Mouse (Mus musculus) midbrain, embryonic 15.5 days (tissue): ENCODE measurements around the gene Cfap20. TPM values are rescaled to one million over a fixed set of nuclear protein-coding genes. Genes with fewer than 3 reads are reported as not detected.

Experiments used
- ATAC-seq: fragments of 200-750 bp; cut with Nextera tagmentation; replicated peaks from 2 replicates; pipeline ENCODE4 v1.8.0; 2017; ENCODE audit warnings: moderate TSS enrichment
- H3K27ac ChIP-seq: fragments of 300-500 bp; sonication (generic); 2 replicates; pipeline ENCODE4 v1.5.1; 2015; ENCODE audit warnings: mild to moderate bottlenecking, inconsistent platforms
- H3K27me3 ChIP-seq: fragments of 300-500 bp; sonication (generic); replicated peaks from 2 replicates; pipeline ENCODE4 v1.6.1; 2015; ENCODE audit warnings: inconsistent platforms
- H3K36me3 ChIP-seq: fragments of 300-500 bp; sonication (generic); replicated peaks from 2 replicates; pipeline ENCODE4 v1.6.1; 2015; ENCODE audit warnings: inconsistent platforms
- H3K4me1 ChIP-seq: fragments of 300-500 bp; sonication (generic); 2 replicates; pipeline ENCODE4 v1.6.1; 2015; ENCODE audit warnings: inconsistent platforms
- H3K4me2 ChIP-seq: fragments of 300-500 bp; sonication (generic); 2 replicates; pipeline ENCODE4 v1.6.1; 2015; ENCODE audit warnings: inconsistent platforms, mild to moderate bottlenecking, moderate library complexity
- H3K4me3 ChIP-seq: fragments of 300-500 bp; sonication (generic); 2 replicates; pipeline ENCODE4 v1.5.1; 2015; ENCODE audit warnings: mild to moderate bottlenecking, inconsistent platforms
- H3K9ac ChIP-seq: fragments of 300-500 bp; sonication (generic); 2 replicates; pipeline ENCODE4 v1.6.1; 2015; ENCODE audit warnings: mild to moderate bottlenecking, inconsistent platforms
- H3K9me3 ChIP-seq: fragments of 300-500 bp; sonication (generic); 2 replicates; pipeline ENCODE4 v1.6.1; 2016; ENCODE audit warnings: inconsistent platforms
- WGBS: fragments of 180-500 bp; shearing (Covaris S2); methylation state at CpG from one replicate; pipeline ENCODE4 v1.1.7; 2015; ENCODE audit warnings: mixed read lengths; 5-methylcytosine and 5-hydroxymethylcytosine counted together
- polyA plus RNA-seq: library from polyadenylated mRNA; unstranded; fragments of >200 nt; fragmentation: Nextera tagmentation; extraction: Ambion mirVana; gene quantifications from 2 replicates; pipeline ENCODE4 v1.2.1, GENCODE M21; 2015

Gene Cfap20
- 120 and 121 TPM in 2 replicates for polyA plus RNA-seq

DNA sequence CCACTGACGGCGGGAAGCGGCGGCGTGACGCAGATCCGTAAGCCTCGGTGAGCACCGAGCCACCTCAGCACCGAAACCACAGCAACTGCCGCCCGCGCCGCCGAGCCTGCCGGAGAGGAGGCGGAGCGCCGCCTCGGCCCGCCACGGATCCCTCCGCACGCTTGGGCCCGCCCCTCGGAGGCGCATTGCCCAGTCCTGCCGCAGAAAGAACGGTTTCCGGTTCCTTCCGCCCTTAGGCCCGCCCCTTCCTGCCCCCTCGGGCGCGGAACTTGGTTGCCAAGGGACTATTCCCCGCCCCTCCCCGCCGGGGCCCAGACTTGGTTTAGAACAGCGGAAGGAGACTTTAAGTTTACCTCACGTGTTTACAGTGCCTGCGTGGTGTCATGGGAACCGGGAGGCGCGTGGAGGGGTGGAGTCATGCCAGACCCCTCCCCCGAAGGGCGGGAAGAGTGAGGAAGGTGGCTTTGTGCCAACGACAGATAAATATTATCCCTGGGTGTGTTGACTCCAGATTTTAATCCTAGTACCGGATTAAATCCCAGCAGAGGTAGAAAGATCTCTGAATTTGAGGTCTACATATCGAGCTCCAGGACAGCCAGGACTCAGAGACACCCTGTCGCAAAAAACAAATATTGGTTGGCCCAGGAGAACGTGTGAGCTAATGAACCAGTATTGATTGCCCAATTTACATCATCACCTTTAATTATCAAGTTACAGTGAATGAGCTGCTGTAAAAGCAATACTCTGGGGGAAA lies at the start of gene Cfap20:
TSS of gene Cfap20 (minus strand) at position 184 of the 754 bp plus-strand sequence.
- Histone ChIP-seq H3K4me3 (peak within 1 kb of the TSS; percentile 72), H3K36me3 (no peaks in the 10 kb centered on the region), H3K9ac (peak within 1 kb of the TSS; percentile 80), H3K9me3 (no peaks in the 10 kb centered on the region), H3K4me2 (peak within 1 kb of the TSS; percentile 64), H3K27ac (peak within 1 kb of the TSS; percentile 90), H3K27me3 (no peaks in the 10 kb centered on the region), H3K4me1 (peaks cover 40% of the 10 kb centered on the region)
- peak; percentile 96 for ATAC-seq
- whole genome bisulfite sequencing, result under 1% methylated on average over 50 of the region's 51 CpGs

DNA sequence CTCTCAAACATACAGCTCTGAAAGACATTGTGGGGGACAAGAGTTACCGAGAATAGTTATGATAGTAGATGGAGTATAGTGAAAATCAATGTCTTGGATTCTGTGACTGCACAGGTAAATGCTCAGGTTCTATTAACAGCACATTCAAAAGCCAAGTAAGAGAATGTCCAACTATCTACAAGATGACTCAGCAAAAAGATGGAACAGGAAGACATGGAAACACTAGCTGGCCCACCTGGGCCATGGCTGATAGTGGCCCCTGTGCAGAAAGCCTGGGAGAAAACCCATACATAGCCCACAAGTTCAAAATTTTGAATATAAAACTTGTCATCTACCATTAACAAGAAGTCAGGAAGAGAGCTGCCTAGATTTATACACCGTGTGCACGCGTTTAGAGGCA lies 35.3 kb upstream of the Cfap20 start:
- Histone ChIP-seq H3K27me3 (no peaks in the 10 kb centered on the region), H3K4me3 (no peak overlapping the region), H3K9ac (no peak overlapping the region), H3K4me1 (no peaks in the 10 kb centered on the region), H3K36me3 (peaks cover 38% of the 10 kb centered on the region), H3K9me3 (no peaks in the 10 kb centered on the region), H3K27ac (no peak overlapping the region), H3K4me2 (no peak overlapping the region)
- no peak for ATAC-seq
- 93% methylated on average over 4 of the region's 4 CpGs for WGBS

DNA sequence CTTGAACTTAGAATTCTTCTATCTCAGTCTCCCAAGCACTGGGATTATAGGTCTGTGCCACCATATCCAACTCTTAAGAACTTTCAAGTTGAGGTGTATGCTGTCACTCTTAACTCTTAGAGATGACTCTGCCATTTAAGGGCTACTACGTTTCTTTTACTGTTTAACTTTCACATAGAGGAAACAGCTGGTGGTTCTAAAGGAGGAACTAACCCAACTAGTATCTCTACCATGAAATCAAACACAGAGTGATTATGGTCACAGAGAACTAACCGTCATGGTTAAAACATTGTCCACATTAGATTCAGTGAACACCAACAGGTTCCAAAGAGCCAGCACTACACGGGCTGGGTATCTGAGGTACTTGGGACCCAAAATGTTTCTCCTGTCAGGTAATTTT lies 34.3 kb upstream of the Cfap20 start:
- Histone ChIP-seq H3K4me2 (no peak overlapping the region), H3K9ac (no peak overlapping the region), H3K36me3 (peaks cover 33% of the 10 kb centered on the region), H3K4me3 (no peak overlapping the region), H3K4me1 (no peaks in the 10 kb centered on the region), H3K27me3 (no peaks in the 10 kb centered on the region), H3K9me3 (no peaks in the 10 kb centered on the region), H3K27ac (no peak overlapping the region)
- 94% methylated on average over 3 of the region's 3 CpGs for WGBS
- ATAC-seq, result no peak

DNA sequence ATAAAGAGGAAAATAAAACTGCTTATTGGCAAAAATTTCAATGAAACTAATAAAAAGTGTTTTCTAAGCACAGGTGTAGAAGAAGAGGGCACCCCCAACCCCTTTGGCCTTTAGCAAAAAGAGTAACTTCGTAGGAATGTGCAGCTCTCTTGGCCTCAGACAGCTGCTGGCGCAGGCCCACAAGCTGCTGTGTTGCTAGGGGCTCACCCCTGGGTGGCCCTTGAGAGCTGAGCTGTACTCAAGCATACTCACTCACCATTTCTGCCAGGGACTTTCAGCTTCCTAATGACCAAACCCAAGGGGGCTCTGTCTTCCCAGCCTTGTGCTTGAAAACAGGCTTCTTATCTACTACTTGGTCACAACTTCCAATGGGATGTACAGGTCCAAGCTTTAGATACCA lies 31.9 kb upstream of the Cfap20 start:
- peaks cover 24% of the 10 kb centered on the region; the same call in 1 of the 2 replicates for H3K36me3 ChIP-seq
- WGBS, result 84% methylated on average over 2 of the region's 2 CpGs

GRCm38 (mm10) chr8:95452518-95452917 lies 17.8 kb upstream of the Cfap20 start:
- H3K9me3 ChIP-seq, result no peaks in the 10 kb centered on the region

More for the DNA sequence above, 31.9 kb upstream of the Cfap20 start:
- ATAC-seq, result no peak
- Histone ChIP-seq H3K27me3 (no peaks in the 10 kb centered on the region), H3K4me3 (no peak overlapping the region), H3K27ac (no peak overlapping the region), H3K9ac (no peak overlapping the region), H3K4me2 (no peak overlapping the region), H3K4me1 (no peaks in the 10 kb centered on the region), H3K9me3 (no peaks in the 10 kb centered on the region)

GRCm38 (mm10) chr8:95450271-95450670 lies 15.6 kb upstream of the Cfap20 start:
- no peaks in the 10 kb centered on the region for H3K9me3 ChIP-seq
- no peak overlapping the region for H3K27ac ChIP-seq
- no peak for ATAC-seq
- H3K4me2 ChIP-seq, result no peak overlapping the region
- H3K27me3 ChIP-seq, result no peaks in the 10 kb centered on the region
- H3K36me3 ChIP-seq, result peaks cover 38% of the 10 kb centered on the region
- no peak overlapping the region for H3K4me3 ChIP-seq
- no peak overlapping the region for H3K9ac ChIP-seq
- 97% methylated on average over 5 of the region's 5 CpGs for whole genome bisulfite sequencing
- no peaks in the 10 kb centered on the region for H3K4me1 ChIP-seq

More at GRCm38 (mm10) chr8:95452518-95452917, 17.8 kb upstream of the Cfap20 start:
- H3K4me1 ChIP-seq, result no peaks in the 10 kb centered on the region
- no peak overlapping the region for H3K4me3 ChIP-seq
- no peak overlapping the region for H3K27ac ChIP-seq
- no peak overlapping the region for H3K9ac ChIP-seq
- 65% methylated on average over 8 of the region's 8 CpGs for WGBS
- no peak for ATAC-seq
- no peaks in the 10 kb centered on the region for H3K27me3 ChIP-seq
- H3K36me3 ChIP-seq, result peaks cover 52% of the 10 kb centered on the region
- no peak overlapping the region for H3K4me2 ChIP-seq

GRCm38 (mm10) chr8:95447661-95448060 lies 13.0 kb upstream of the Cfap20 start:
- no peak overlapping the region for H3K27ac ChIP-seq
- no peak overlapping the region for H3K4me2 ChIP-seq
- H3K9me3 ChIP-seq, result no peaks in the 10 kb centered on the region
- no peak overlapping the region for H3K9ac ChIP-seq
- H3K27me3 ChIP-seq, result no peaks in the 10 kb centered on the region
- ATAC-seq, result no peak
- H3K4me3 ChIP-seq, result no peak overlapping the region
- no peaks in the 10 kb centered on the region for H3K4me1 ChIP-seq
- 93% methylated on average over 7 of the region's 7 CpGs for WGBS
- H3K36me3 ChIP-seq, result peaks cover 19% of the 10 kb centered on the region

- no peak overlapping the region for H3K27ac ChIP-seq
- H3K9me3 ChIP-seq, result no peaks in the 10 kb centered on the region
- peaks cover 9% of the 10 kb centered on the region; the same call in 1 of the 2 replicates for H3K36me3 ChIP-seq
- no peak overlapping the region for H3K9ac ChIP-seq
- no peak for ATAC-seq
- no peak overlapping the region for H3K4me3 ChIP-seq
- H3K4me2 ChIP-seq, result no peak overlapping the region
- 88% methylated on average over 4 of the region's 4 CpGs for WGBS
- no peaks in the 10 kb centered on the region for H3K27me3 ChIP-seq
- H3K4me1 ChIP-seq, result no peaks in the 10 kb centered on the region
These were observed 10.4 kb upstream of the Cfap20 start for GRCm38 (mm10) chr8:95445042-95445441.

DNA sequence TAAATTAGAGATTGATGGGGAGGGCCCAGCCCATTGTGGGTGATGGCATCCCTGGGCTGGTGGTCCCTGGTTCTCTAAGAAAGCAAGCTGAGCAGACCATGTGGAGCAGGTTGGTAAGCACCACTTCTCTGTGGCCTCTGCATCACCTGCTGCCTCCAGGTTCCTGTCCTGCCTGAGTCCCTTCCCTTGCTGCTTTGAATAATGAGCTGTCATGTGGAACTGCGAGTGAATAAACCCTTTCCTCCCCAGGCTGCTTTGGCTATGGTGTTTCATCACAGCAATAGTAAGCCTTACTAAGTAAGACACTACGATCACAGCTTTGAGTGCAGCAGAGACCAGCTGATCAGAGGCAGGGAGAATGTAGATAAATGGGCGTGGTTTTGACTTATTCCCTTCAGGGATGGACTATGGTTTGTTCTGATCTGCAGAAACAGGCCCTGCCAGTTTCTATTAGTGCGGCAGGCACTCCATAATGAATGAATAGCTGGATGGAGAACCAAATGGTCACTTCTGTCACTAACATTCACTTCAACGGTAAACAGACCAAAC lies 6.9 kb upstream of the Cfap20 start:
- WGBS, result 57% methylated on average over 5 of the region's 5 CpGs
- Histone ChIP-seq H3K4me1 (no peaks in the 10 kb centered on the region), H3K4me2 (no peak overlapping the region), H3K9me3 (no peaks in the 10 kb centered on the region), H3K36me3 (no peaks in the 10 kb centered on the region), H3K27me3 (no peaks in the 10 kb centered on the region), H3K4me3 (no peak overlapping the region), H3K9ac (no peak overlapping the region), H3K27ac (no peak overlapping the region)
- no peak for ATAC-seq

DNA sequence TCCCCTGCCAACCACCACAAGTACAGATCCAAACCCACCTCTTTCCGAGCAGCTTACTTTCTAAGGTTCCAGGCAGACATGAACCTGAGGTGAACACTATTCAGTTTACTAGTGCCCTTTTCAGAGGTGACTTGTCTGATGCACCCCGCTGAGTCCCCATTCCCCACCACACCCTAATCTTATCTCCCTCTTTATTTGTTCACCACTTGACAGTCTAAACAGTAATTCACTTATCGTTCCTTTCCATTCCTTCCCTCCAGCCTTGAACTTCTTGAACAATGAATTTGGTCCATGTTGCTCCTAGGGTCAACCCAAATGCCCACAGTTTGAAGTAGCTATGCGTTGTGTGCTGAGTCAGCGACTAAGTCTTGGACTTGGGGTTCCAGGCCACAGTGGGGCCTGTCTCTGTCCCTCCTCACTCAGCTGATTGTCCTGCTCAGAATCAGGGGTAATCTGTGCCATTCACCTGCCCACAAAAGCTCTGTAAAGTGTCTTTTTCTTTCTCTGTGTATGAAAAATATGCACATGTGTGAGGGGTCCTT lies 5.6 kb upstream of the Cfap20 start:
- Histone ChIP-seq H3K4me1 (no peaks in the 10 kb centered on the region), H3K27me3 (no peaks in the 10 kb centered on the region), H3K4me2 (no peak overlapping the region), H3K9me3 (no peaks in the 10 kb centered on the region), H3K9ac (no peak overlapping the region), H3K36me3 (no peaks in the 10 kb centered on the region), H3K4me3 (no peak overlapping the region), H3K27ac (no peak overlapping the region)
- ATAC-seq, result no peak
- WGBS, result 92% methylated on average over 5 of the region's 5 CpGs

DNA sequence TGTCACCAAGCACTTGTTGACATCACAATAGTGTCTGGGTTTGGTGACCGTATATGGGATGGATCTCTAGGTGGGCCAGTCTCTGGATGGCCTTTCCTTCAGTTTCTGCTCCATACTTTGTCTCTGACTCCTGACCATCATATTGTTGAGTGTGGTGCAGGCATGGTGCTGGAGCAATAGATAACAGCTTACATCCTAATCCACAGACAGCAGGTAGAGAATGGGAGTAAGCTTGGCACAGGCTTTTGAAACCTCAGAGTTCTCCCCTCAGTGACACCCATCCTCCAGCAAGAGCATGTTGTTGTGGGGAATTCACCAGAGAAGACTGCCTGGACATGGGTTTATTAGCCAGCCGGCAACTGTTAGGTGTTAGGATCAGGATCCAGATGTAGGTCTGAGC lies 4.8 kb upstream of the Cfap20 start:
- Histone ChIP-seq H3K27ac (no peak overlapping the region), H3K4me3 (no peak overlapping the region), H3K4me1 (no peaks in the 10 kb centered on the region), H3K27me3 (no peaks in the 10 kb centered on the region), H3K36me3 (no peaks in the 10 kb centered on the region), H3K9me3 (no peaks in the 10 kb centered on the region), H3K4me2 (no peak overlapping the region), H3K9ac (no peak overlapping the region)
- no peak for ATAC-seq
- WGBS, result 91% methylated on average over 2 of the region's 2 CpGs

DNA sequence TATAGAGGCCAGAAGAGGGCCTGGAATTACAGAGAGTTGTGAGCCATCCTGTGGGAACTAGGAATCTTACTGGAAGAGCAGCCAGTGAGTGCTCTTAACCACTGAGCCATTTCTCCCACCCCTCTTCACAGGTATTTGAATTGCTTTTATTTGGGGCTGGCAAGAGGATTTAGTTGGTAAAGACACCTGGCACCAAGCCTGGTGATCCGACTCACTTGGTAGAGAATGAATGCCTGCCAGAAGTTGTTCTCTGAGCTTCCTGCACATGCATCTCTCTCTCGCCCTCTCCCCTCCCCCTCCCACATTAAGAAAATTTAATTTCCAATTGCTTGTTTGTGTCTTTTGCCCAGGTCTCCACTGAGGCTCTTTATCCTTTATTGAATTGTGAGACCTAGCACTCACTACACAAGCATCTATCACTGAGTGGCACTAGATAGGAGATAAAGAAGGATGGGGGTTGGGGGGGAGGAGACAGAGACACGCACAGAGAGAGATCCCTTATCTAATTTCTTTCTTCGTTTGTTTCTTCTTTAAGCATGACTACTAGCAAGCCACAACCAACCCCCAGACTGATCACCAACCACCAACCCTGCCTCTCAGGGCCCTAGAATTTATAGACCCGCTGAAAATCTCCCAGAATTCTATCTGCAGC lies 2.8 kb upstream of the Cfap20 start:
- no peak overlapping the region for H3K4me2 ChIP-seq
- no peak for ATAC-seq
- no peaks in the 10 kb centered on the region for H3K36me3 ChIP-seq
- H3K4me3 ChIP-seq, result no peak overlapping the region
- H3K9ac ChIP-seq, result no peak overlapping the region
- H3K9me3 ChIP-seq, result no peaks in the 10 kb centered on the region
- no peaks in the 10 kb centered on the region for H3K27me3 ChIP-seq
- H3K4me1 ChIP-seq, result peaks cover 16% of the 10 kb centered on the region
- WGBS, result 59% methylated on average over 5 of the region's 5 CpGs
- no peak overlapping the region for H3K27ac ChIP-seq
